Mouse (Mus musculus): ENCODE measurements around the gene Ttc29. TPM values are rescaled to one million over a fixed set of nuclear protein-coding genes. Genes with fewer than 3 reads are reported as not detected.
A peak's percentile ranks its signal among the peaks of the same experiment; 100 is the strongest.

Gene Ttc29
- polyA plus RNA-seq, 1 experiment from 2014 or later, result 0.05 TPM

DNA sequence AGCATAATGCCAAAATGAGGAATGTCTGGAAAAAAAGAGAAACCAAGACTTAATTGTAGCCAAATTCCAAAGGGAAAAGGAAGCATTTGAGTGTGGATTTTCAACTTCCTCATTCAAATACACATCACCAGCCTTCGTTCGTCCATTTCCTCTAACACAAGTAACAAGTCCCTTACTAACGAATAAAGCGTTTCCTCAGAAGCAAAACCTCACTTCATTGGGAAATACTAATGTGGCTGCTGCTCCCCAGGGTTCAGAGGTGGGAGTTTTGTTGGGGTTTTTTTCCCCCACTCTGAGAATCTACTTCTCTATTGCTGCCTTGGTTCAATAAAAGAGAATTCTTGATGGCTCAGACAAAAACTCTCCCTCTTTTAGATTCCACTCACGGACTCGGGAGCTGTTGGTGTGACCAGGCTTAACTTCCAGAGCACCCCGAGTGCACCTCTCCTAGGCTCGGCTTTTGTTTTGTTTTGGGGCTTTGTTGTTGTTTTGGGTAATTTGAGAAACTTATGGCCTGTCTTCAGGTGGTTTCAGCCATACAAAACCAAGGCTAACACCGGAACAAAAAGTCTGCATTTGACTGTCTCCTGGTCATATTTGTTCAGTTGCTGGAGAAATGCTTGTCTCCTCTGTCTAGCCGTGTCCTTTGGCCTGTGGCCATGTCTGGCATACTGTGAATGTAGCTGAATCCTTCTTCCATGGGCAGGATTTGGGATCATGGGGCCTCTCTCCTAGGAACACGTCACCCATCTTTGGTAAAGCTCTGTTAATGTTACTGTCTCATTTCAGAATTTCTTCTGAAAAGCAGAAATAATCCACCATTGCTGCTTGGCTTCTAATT is 127.8 kb downstream of the Ttc29 start:
- no peak overlapping the region for H3K9ac ChIP-seq
- H3K4me2 ChIP-seq, result no peak overlapping the region
- WGBS, result 65% methylated on average over 11 of the region's 11 CpGs
- H3K4me3 ChIP-seq, result no peak overlapping the region
- H3K36me3 ChIP-seq, result no peaks in the 10 kb centered on the region
- H3K27me3 ChIP-seq, result no peaks in the 10 kb centered on the region
- no peaks in the 10 kb centered on the region for H3K9me3 ChIP-seq (replicated peaks)
- no peak for ATAC-seq (replicated peaks; ENCODE audit: insufficient number of reproducible peaks, insufficient read depth, low FRiP score, low read depth)
- H3K4me1 ChIP-seq (replicated peaks), result no peaks in the 10 kb centered on the region
- no peak overlapping the region for H3K27ac ChIP-seq

DNA sequence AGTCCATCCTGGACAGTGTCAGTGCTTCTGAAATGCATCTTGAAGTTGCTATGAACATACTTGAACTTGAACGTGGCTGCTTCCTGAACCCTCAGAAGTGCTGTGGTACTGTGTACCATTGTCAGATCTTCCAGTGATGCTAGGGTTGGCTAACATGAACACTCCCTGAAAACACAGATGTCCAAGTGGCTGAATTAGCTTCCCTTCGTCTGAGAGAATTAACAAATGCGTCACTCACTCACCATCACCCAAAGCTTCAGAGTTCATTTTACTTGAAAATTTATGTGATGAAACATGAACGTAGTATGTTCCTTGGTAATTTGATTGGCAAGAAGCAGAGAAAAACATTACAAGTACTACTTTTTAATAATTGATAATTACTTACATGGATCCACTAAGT is 129.1 kb downstream of the Ttc29 start:
- no peaks in the 10 kb centered on the region for H3K36me3 ChIP-seq
- H3K27ac ChIP-seq, result no peak overlapping the region
- WGBS, result 78% methylated on average over 4 of the region's 4 CpGs
- H3K9me3 ChIP-seq (replicated peaks), result no peaks in the 10 kb centered on the region
- no peak overlapping the region for H3K4me2 ChIP-seq
- no peak overlapping the region for H3K4me3 ChIP-seq
- no peaks in the 10 kb centered on the region for H3K4me1 ChIP-seq (replicated peaks)
- no peaks in the 10 kb centered on the region for H3K27me3 ChIP-seq
- ATAC-seq (replicated peaks; ENCODE audit: insufficient number of reproducible peaks, insufficient read depth, low FRiP score, low read depth), result no peak
- H3K9ac ChIP-seq, result no peak overlapping the region

DNA sequence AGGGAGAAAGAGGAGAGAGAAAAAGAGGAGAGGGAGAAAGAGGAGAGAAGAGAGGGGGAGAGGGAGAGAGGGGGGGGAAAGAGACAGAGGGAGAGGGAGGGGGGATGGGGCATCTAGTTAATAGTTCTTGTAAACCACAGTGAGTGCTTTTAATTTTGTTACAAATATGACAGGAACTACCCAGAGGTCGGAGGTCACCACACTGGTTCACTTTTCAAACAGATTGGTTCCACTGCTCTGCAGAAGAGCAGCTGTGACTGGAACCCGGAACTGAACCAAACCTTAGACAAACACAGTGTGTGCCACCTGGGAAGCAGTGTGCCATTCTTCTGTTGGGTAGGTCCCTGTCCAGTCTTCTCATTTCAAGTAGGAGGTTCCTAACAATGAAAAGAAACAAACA is 130.9 kb downstream of the Ttc29 start:
- WGBS, result 65% methylated on average over 2 of the region's 2 CpGs
- H3K9me3 ChIP-seq (replicated peaks), result no peaks in the 10 kb centered on the region
- no peak for ATAC-seq (replicated peaks; ENCODE audit: insufficient number of reproducible peaks, insufficient read depth, low FRiP score, low read depth)
- H3K27me3 ChIP-seq, result no peaks in the 10 kb centered on the region
- no peak overlapping the region for H3K9ac ChIP-seq
- H3K4me1 ChIP-seq (replicated peaks), result no peaks in the 10 kb centered on the region
- no peak overlapping the region for H3K4me2 ChIP-seq
- H3K4me3 ChIP-seq, result no peak overlapping the region
- H3K27ac ChIP-seq, result no peak overlapping the region
- no peaks in the 10 kb centered on the region for H3K36me3 ChIP-seq

DNA sequence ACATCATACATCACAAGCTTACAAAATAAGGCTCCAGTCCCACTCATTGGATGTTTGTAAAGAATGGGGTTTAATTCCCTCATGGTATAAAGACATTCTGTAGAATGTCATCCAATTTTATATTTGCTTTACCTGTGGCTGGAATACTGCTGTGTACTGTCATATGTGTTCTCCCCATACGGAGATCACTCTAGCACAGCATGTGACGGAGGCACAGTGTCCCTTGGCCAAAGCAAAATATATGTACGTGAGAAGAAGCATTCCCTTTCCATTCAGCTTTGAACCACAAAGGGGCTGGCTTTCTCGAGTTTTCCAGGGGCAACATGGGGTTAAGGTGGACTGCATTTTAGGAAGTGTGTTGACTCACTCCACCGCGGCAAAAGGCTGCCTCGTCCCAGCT is 132.6 kb downstream of the Ttc29 start:
- Histone ChIP-seq H3K4me2 (no peak overlapping the region), H3K4me3 (no peak overlapping the region), H3K9ac (no peak overlapping the region), H3K27ac (no peak overlapping the region), H3K9me3 (replicated peaks) (no peaks in the 10 kb centered on the region), H3K27me3 (no peaks in the 10 kb centered on the region), H3K36me3 (no peaks in the 10 kb centered on the region), H3K4me1 (replicated peaks) (no peaks in the 10 kb centered on the region)
- ATAC-seq (replicated peaks; ENCODE audit: insufficient number of reproducible peaks, insufficient read depth, low FRiP score, low read depth), result no peak
- 39% methylated on average over 7 of the region's 7 CpGs for WGBS

DNA sequence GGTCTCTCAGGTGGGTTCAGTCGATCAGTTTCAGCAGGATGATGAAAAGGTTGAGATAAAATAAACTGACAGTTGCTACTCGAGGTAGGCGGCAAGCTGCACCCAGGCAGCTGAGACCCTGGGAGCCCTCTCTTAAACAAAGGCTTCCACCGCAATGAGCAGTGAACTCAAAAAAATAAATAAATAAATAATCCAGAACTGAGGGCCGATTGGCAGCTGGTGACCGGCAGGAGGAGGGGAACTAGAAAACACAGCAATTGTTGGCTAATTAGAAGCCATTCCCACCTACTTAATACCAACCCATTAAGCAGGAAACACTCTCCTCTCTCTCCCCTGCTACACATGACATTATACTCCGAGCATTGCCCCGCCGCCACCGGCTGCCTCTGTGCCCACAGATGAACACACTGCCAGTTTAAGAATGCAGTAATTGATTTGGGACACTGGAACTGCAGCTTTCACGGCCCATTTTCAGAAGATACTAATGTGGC is 133.1 kb downstream of the Ttc29 start:
- 31% methylated on average over 11 of the region's 11 CpGs for WGBS

DNA sequence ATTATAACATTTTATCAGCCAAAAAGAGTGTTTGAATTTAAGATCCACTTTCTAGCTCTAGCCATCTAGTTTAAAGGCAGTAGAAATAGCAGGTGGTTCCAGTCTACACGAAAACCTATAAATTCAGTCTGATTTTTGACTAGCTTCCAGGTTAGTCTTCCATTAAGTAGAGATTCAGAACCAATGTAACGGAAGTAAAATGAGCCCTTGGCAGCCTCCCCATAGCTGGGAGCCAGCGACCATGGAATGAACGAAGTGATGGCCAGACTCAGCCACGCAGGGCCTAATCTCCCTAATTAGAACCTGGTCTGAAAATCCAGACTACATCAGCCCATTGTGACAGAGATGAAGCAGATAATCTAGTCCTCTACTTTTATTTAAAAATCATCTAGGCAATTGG is 140.8 kb downstream of the Ttc29 start:
- Histone ChIP-seq H3K4me3 (no peak overlapping the region), H3K27me3 (no peaks in the 10 kb centered on the region), H3K27ac (no peak overlapping the region), H3K4me2 (no peak overlapping the region), H3K4me1 (replicated peaks) (no peaks in the 10 kb centered on the region), H3K36me3 (no peaks in the 10 kb centered on the region), H3K9ac (no peak overlapping the region), H3K9me3 (replicated peaks) (no peaks in the 10 kb centered on the region)
- ATAC-seq (replicated peaks; ENCODE audit: insufficient number of reproducible peaks, insufficient read depth, low FRiP score, low read depth), result no peak
- 63% methylated on average over 5 of the region's 5 CpGs for WGBS

More for the DNA sequence above, 133.1 kb downstream of the Ttc29 start:
- Histone ChIP-seq H3K4me2 (no peak overlapping the region), H3K36me3 (no peaks in the 10 kb centered on the region), H3K4me3 (no peak overlapping the region), H3K27me3 (no peaks in the 10 kb centered on the region), H3K27ac (no peak overlapping the region), H3K9me3 (replicated peaks) (no peaks in the 10 kb centered on the region), H3K9ac (no peak overlapping the region), H3K4me1 (replicated peaks) (no peaks in the 10 kb centered on the region)
- no peak for ATAC-seq (replicated peaks; ENCODE audit: insufficient number of reproducible peaks, insufficient read depth, low FRiP score, low read depth)

DNA sequence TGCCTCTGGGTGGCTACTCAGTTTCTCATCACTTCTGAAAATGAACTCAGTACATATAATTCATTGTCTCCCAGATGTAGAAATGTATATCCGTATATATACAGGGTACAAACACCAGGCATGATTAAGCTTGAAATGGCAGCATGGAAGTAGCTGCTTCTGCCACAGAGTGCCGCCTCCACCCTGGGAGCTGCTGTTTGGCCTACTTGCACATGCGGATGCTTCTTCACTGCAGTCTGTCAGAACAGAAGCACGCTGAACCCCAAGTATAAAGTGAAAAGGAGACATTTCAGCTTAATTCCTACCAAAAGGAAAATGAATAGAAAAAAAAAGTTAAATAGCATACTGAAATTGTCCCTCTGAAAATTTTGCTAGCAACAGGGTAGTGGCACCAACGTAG is 141.7 kb downstream of the Ttc29 start:
- no peaks in the 10 kb centered on the region for H3K9me3 ChIP-seq (replicated peaks)
- whole genome bisulfite sequencing, result 90% methylated on average over 5 of the region's 5 CpGs
- H3K4me2 ChIP-seq, result no peak overlapping the region
- H3K27ac ChIP-seq, result no peak overlapping the region
- H3K9ac ChIP-seq, result no peak overlapping the region
- H3K36me3 ChIP-seq, result no peaks in the 10 kb centered on the region
- H3K27me3 ChIP-seq, result no peaks in the 10 kb centered on the region
- no peaks in the 10 kb centered on the region for H3K4me1 ChIP-seq (replicated peaks)
- ATAC-seq (replicated peaks; ENCODE audit: insufficient number of reproducible peaks, insufficient read depth, low FRiP score, low read depth), result no peak
- no peak overlapping the region for H3K4me3 ChIP-seq

DNA sequence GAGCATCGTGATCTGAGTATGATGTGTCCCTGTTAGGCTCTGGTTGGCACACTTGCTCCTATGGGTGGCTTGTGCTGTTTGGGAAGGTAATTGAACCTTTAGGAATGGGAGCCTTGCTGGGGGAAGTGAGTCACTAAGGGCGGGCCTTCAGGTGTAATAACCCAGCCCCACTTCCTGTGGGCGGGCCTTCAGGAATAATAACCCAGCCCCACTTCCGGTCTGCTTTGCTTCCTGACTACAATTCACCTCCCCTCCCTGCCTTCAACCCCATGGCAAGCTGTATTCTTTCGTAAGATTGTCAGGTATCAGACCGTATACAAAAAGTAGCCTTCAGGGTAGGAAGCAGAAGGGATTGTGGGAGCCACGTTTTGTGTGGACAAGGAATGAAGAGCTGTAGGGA is 177.7 kb downstream of the Ttc29 start:
- H3K4me1 ChIP-seq (replicated peaks), result no peaks in the 10 kb centered on the region

DNA sequence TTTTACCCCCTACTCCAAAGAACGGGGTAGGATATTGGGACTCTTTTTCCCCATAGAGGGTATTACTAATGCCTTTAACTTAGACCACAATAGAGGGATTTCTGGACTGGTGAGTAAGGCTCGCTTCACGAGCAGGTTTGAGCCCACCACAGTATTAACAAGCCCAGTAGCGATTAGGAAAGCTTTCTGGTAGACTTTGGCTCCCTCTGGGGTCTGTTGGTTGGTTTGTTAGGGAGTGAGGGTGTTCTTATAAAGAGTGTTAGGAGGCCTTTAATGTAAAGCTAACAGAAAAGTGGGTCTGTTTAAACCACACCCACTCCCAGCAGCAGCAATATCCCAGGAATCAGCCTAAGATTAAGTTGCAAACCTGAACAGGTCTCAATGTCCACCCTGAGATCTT is 206.2 kb downstream of the Ttc29 start:
- Histone ChIP-seq H3K9ac (no peak overlapping the region), H3K4me1 (replicated peaks) (peaks cover 5% of the 10 kb centered on the region), H3K27me3 (peaks cover 56% of the 10 kb centered on the region), H3K4me2 (peak overlapping the region; percentile 75), H3K9me3 (replicated peaks) (no peaks in the 10 kb centered on the region), H3K27ac (no peak overlapping the region), H3K4me3 (no peak overlapping the region), H3K36me3 (no peaks in the 10 kb centered on the region)
- WGBS, result 32% methylated on average over 4 of the region's 4 CpGs
- ATAC-seq (replicated peaks; ENCODE audit: insufficient number of reproducible peaks, insufficient read depth, low FRiP score, low read depth), result no peak

More for the DNA sequence above, 177.7 kb downstream of the Ttc29 start:
- Histone ChIP-seq H3K4me2 (no peak overlapping the region), H3K36me3 (no peaks in the 10 kb centered on the region), H3K4me3 (no peak overlapping the region), H3K27me3 (no peaks in the 10 kb centered on the region), H3K27ac (no peak overlapping the region), H3K9ac (no peak overlapping the region), H3K9me3 (replicated peaks) (no peaks in the 10 kb centered on the region)
- no peak for ATAC-seq (replicated peaks; ENCODE audit: insufficient number of reproducible peaks, insufficient read depth, low FRiP score, low read depth)
- WGBS, result 83% methylated on average over 7 of the region's 7 CpGs

DNA sequence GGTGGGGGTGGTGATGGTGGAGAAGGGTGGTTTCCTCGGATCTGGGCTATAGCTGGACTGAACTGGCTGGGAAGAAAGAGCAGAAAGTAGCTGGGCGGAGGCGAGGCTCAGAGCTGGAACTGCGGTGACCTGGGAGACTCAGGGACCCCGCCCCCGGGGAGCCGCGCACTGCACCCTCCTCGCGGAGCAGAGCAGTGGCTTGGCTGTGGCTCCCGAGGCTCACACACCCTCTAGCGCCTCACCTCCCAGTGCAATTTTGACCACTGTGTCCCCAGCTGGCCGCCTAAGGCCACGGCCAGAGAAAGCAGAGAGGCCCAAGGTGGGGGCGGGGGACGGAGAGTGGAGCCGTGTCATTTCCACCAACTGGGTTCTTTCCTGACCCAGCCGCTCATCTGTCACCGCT is 207.0 kb downstream of the Ttc29 start:
- Histone ChIP-seq H3K27ac (no peak overlapping the region), H3K4me2 (peak overlapping the region; percentile 75), H3K9me3 (replicated peaks) (no peaks in the 10 kb centered on the region), H3K4me3 (peak overlapping the region; percentile 42), H3K36me3 (no peaks in the 10 kb centered on the region), H3K4me1 (replicated peaks) (peaks cover 5% of the 10 kb centered on the region), H3K9ac (0 out of 2 replicates have a peak overlapping the region, but pooled peaks have one; percentile 16), H3K27me3 (peaks cover 62% of the 10 kb centered on the region)
- WGBS, result 0% methylated on average over 19 of the region's 19 CpGs
- ATAC-seq (replicated peaks; ENCODE audit: insufficient number of reproducible peaks, insufficient read depth, low FRiP score, low read depth), result no peak

DNA sequence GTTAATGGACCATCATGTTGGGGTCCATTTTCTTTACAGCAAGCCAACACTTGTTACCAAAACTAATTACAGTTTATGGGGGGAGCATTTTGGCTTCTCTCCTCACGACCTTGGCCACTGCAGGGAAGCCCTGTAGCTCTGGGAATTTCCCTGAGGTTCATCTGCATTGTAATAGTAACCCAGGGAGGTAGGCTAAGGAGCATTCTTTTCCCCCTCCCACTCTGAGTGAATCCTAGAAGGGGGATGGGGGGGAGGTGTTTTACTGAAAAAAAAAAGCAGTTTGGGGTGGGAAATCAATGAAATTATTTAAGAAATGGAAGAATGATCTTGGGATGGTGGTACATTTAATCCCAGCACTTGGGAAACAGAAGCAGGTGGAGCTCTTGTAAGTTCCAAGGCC is 210.8 kb downstream of the Ttc29 start:
- ATAC-seq (replicated peaks; ENCODE audit: insufficient number of reproducible peaks, insufficient read depth, low FRiP score, low read depth), result no peak
- 2% methylated on average over 1 of the region's 1 CpGs for WGBS

DNA sequence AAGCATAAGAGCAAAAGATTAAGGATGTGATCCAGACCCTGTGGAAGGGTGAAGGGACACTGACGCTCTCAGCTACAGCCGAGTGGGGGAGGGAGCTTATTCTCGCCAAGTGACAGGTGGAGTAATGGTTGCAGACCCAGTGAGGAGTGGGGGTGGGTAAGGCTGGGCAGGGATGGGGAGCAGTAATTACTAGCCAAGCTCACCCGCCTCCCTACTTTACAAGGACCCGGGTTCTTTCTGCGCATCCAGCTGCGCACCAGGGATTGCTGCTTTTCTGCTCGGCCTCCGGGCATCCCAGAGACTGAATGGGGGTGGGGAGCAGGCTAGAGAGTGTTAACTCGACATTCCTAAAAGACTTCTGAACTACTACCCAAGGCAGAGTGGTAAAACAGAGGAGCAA is 213.4 kb downstream of the Ttc29 start:
- H3K4me3 ChIP-seq, result no peak overlapping the region
- no peak overlapping the region for H3K27ac ChIP-seq
- 3% methylated on average over 10 of the region's 10 CpGs for WGBS
- H3K4me1 ChIP-seq (replicated peaks), result no peaks in the 10 kb centered on the region
- no peaks in the 10 kb centered on the region for H3K36me3 ChIP-seq
- H3K9ac ChIP-seq, result no peak overlapping the region
- H3K4me2 ChIP-seq, result no peak overlapping the region
- H3K27me3 ChIP-seq, result peaks cover 87% of the 10 kb centered on the region
- no peaks in the 10 kb centered on the region for H3K9me3 ChIP-seq (replicated peaks)
- ATAC-seq (replicated peaks; ENCODE audit: insufficient number of reproducible peaks, insufficient read depth, low FRiP score, low read depth), result no peak

More for the DNA sequence above, 210.8 kb downstream of the Ttc29 start:
- no peak overlapping the region for H3K4me3 ChIP-seq
- H3K4me2 ChIP-seq, result no peak overlapping the region
- H3K4me1 ChIP-seq (replicated peaks), result peaks cover 5% of the 10 kb centered on the region
- peaks cover 85% of the 10 kb centered on the region for H3K27me3 ChIP-seq
- no peak overlapping the region for H3K9ac ChIP-seq
- H3K36me3 ChIP-seq, result no peaks in the 10 kb centered on the region
- no peak overlapping the region for H3K27ac ChIP-seq
- no peaks in the 10 kb centered on the region for H3K9me3 ChIP-seq (replicated peaks)

Measured in heart, embryonic 15.5 days (tissue).